Mouse (Mus musculus) retina, embryonic 14.5 days (tissue): ENCODE results near the gene Mmaa.

Experiments used
- DNase-seq: peaks from one replicate; pipeline ENCODE4 v3.0.0-alpha.2; 2015; ENCODE audit warnings: low spot score

Mmaa gene

DNA sequence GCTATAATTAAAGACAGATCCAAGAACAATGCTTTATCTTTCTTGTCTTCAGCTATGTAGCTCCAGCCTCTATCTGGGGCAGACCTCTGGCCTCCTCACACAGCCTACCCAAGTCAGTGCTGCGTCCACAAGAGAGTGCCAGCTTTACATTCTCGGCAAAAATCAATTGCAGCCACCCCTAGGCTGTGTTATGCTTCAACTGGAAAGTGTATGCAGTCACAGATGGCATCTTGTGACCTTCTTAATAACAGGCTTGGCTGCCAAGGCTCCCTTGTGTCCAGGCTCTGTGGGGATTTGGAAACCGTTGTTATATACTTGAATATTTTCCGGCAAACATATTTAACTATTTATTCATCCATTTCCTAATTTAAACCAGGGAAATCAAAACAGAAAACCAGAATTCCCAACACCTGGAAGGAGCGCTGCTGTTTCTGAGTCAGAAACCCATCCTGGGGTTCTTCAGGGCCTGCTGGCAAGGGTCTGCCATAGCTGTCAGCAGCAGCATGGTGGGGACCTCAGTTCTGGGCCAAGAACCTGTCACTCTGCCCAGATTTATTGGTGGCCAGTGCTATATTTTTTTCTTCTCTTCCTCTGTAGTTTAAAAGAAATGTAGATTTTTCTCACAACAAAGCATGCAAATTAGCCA, 72.5 kb downstream of the Mmaa start:
- DNase-seq = no peak
